Mouse (Mus musculus) cerebellum, postnatal 4 days (tissue): ENCODE data around the gene Gli2.

Source experiments
- DNase-seq, 2 experiments: peaks; one replicate each; pipeline ENCODE4 v3.0.0; 2022; ENCODE audit warnings: low spot score in 2 of 2, mixed read lengths in 1 of 2

The Gli2 gene

DNA sequence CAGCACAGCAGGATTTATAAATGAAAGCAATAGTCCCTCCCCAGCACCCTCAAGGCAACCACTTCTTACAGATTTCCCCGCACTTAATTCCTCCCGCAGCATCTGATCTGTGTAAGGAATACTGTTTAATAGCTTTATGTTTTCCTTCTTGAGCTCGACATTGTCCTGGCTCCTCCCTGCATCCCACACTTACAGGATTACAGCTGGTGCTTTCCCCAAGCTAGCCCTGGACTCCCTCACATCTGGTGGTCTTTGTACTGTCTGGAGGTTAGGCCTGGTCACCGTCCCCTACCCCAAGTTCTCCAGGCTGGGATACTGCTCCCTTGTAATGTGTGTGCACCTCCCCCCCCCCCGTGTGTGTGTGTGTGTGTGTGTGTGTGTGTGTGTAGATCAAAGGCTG, 101.1 kb downstream of the Gli2 start:
- no peak for DNase-seq

DNA sequence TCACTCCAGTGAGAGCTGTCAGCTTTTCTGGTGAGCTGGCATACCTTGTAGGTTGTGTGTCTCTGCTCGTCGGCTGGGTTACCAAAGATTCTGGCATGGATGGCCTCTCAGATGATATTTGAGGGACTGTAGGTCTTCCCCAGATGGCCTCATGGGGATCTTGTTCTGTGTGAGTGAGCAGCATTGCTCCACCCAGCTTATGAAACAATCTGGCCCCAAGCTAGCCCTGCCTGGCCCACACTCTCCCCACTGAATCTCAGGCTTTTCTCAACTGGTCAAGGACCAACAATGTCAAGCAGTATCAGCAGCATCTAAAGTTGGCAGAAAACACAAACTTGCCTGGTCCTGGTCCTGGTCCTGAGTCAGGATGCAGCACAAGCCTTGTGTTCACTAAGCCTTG, 105.0 kb downstream of the Gli2 start:
- DNase-seq = no peak

DNA sequence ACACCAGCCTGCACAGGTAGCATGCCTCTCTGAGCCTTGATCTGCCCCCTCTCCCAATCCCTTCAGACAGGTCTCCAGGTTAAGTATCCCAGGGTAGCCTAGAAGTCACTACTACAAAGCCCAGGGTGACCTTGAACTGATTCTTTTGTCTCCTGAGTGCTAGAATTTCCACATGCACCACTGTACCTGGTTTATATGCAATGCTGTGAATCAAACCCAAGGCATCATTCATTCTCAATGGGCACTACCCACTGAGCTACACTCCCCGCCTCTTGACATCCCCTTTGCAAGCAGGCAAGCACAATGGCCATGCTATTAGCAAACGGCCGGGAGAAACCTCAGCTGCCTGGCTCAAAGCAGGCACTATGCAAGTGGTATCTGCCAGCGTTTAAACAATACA, 106.2 kb downstream of the Gli2 start:
- no peak for DNase-seq

DNA sequence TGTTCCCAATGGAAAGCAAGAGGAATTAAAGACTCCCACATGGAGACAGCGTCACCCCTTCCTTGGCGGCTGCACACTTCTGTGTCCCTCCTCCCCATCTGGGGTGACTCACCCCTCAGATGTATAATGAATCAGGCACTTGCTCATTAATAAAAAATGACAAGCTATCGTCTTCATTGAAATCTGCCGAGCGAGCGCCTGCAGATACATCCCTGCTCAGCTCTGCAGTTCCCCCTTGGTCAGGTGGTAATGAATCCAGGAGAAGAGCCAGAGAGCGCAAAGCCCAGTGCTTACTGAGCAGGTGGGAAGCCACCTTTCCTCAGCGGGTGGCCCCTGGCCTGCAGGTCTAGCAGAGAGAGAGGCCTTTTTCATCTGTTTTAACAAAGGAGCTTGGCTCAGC, 112.1 kb downstream of the Gli2 start:
- DNase-seq = no peak

DNA sequence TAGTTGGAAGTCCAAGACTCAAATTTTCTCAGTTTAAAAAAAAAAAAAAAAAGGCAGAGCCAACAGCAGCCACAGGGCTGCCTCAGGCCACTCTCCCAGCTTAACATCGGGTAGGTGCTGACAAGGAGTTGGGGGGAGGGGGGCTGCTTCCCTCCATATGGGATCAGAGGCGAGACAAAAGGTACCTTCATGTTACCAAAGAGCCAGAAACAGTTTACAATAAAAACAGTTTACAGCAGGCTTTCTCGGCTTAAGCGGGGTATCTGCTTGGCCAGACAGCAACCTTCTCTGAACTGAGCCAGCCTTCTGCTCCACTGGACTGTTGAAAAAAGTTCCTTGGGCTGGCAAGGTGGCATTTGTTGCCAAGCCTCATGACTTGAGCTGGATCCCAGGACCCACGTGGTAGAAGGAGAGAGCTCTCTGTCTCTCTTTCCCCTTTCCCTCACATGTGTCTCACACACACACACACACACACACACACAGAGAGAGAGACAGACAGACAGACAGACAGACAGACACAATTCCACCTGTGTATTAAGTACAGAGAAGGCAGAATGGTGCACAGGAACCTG, 113.1 kb downstream of the Gli2 start:
- DNase-seq = no peak

DNA sequence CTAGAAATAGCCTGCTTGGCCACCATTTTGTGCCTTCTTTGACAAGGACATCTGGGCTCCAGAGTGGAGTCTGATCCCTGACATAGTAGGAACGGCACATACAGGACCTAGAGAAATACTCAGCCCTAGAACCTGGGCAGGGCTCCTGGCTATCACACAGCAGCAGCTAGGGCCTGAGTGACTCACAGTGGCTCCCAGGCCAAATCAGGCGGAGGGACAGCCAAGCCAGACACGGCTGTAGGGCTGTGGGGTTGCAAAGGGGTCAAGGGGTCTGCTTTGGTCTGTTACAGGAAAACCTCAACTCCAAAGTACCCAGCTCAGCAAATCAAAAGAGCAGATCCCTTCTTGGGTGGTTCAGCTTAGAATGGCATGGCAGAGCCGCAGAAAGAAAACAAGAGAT, 115.2 kb downstream of the Gli2 start:
- DNase-seq = no peak

DNA sequence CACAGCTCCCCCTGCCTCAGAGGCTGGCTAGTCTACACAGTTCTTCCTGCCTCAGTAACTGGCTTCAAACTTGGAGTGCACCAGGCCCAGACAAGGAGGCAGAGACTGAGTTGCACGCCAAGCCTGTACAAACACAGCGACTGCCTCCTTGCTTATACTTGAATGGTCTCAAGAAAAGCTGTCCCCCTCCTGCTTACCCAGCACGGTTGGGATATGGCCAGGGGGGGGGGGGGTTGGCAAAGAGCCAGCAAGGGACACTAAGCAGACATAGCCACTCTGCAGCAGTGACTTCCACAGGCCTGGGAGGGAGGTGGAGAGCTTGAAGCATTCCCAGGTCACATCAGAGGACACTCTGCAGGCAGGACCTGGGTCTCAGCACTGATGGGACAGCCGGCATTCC, 117.3 kb downstream of the Gli2 start:
- DNase-seq = no peak

DNA sequence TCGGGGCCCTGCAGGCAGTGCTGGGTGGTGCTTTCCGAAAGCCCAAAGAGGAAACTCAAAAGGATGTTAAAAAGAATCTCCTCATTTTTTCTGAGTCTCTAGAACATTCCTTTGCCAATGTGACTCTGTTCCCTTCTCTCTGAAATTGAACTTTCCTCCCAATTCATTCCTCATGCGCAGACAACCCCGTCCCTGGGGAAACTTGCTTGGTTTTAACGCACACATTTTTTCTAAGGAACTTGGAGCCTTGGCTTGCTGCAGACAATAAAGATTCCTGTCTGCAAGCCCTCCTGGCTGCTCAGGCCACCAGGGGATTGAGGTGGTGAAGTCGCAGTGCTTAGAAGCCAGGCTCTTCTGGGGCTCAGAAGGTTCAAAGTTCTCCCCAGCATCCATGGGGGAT, 117.9 kb downstream of the Gli2 start:
- DNase-seq = no peak

DNA sequence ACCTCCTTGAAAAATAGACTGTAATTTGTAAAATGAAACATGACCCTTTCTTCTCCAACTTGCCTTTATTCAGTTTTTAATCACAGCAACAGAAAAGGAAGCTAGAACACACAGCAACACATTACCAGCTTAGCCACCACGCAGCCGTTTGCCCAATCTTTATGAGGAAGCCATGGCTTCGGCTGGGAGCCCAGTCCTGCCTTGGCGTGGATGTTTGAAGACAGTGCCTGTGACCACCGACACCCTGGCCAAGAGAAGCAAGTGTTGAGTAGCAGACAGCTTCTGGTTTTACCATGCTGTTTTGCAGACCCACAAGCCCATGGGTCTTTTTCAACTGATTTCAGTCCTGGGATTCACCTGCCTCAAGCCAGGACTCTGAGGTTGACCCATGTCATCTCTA, 121.3 kb downstream of the Gli2 start:
- no peak for DNase-seq

DNA sequence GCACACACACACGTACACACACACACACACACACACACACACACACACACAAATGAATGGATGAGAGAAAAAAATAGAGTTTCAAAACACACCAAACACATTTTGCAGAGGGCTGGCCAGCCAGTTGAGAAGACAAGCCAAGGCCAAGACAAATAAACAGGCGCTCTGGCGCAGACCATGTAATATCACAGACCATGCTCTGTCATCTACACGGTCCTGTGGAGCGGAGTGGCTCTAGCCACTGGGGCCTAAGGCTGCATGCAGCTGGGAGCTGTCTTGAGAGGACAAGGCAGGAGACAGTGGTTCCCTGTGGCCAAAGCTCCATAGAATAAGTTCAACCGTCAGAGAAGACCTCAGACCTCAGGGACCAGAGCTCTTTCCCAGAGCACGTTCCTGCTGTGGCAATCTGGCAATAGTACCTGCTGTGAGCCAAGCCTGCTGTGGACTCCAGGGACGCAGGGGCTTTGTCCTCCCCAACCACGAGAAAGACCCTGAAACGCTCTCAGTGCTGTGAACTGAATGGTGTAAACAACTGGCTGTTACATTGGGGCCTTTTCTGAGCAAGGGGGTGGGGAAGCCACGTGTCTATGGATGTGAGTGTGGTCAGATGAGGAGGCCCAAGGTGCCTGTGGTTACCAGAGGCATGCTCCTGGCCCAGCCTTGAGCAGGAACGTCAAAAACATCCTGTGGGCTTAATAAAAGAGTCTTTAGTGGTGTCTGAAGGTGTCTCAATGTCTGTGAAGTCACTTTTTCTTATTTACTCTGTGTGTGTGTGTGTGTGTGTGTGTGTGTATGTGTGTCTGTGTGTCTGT, 125.7 kb downstream of the Gli2 start:
- DNase-seq = no peak

DNA sequence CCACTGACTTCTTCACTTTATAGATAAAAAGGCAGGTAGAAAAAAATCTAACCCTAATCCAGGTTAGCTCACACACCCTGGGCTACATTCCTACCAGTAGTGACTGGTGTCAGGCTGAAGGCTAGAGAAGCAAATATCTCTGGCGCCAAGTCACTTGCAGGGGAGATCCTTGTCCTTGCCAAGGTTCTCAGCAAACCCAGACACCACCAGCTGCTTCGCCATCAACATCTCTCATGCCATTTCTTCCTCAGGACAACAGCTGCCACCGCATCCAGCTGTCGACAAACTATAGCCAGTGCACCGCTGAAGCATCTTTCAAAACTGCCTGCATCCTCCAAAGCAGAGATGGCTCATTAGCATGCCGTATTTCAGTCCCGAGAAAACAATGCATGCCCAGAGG, 126.9 kb downstream of the Gli2 start:
- peak in 1 of 2 experiments; percentile 33 for DNase-seq

DNA sequence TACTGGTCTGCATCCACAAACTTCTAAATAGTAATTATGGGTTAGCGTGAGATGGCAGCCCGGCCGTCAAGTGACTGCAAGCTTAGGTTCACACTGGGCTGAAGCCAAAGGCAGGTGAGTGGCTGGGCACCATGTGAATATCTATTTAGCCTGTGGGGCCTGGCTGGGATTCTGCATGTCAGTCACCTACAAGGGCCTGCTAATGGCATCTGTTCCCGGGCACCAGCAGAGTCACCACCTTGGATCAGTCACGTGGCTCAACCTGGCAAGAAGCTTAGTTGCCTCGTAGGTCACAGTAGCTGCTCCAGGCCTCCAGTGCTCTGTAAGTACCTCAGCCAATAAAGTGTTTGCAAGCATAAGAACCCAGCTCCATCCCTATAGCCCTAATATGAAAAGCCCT, 131.2 kb downstream of the Gli2 start:
- no peak for DNase-seq

DNA sequence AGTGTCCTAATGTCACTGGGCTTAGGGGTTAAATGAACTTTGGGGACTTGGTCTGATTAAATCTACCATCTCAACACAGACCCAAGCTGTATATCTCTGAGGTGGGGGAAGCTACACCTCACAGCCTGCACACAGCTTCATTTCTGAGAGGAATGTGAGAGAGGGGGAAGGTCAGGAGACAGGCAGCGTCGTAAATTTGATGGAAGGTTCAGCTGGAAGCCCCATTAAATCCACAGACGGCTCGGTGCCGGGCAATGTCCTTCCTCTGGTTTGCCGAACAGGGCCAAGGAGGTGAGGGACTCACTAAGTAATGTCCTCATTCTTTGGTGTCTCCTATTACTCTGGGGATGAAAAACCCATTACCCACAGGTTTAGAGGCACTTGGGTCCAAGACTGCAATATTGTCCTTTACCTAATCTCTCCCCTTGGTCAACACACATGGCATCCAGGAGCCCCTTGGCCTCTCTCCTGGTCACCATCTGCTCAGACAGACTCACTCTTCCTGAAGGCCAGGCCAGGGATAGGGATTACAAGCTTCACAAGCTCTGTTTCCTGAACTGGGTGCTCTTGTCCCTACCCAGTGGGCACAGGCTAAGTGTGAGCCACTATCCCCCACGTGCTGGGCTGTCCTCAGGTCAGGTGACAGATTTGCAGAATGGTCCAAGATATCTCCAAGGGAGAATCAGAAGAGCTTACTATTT, 135.7 kb downstream of the Gli2 start:
- no peak for DNase-seq

DNA sequence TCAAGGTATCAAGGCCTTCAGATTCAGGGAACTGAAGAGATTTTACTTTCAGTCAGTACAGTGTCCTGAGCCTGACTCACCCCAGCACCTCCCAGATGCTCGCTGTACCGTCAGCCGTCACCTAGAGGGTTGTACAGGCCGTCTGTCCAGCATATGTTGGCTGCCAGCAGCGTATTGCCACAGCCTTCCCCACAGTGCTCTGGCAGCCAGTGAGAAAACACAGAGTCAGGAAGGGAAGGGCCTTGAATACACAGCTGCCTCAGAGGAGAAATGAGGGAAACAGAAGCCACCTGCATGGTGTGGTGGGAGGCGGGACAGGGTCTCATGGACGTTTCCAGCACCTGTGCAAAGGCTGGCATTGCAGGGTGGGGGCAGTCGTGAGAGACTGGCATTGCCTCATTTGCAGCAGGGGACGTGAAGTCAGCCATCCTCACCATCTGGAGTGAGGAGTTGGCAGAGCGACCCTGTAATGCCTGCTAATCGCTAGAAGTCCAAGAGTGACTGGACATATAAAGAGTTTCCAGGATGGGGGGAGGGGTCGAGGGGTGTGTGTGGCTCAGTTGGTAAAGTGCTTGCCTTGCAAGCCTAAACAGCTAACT, 136.8 kb downstream of the Gli2 start:
- DNase-seq = peak in 1 of 2 experiments; percentile 64

DNA sequence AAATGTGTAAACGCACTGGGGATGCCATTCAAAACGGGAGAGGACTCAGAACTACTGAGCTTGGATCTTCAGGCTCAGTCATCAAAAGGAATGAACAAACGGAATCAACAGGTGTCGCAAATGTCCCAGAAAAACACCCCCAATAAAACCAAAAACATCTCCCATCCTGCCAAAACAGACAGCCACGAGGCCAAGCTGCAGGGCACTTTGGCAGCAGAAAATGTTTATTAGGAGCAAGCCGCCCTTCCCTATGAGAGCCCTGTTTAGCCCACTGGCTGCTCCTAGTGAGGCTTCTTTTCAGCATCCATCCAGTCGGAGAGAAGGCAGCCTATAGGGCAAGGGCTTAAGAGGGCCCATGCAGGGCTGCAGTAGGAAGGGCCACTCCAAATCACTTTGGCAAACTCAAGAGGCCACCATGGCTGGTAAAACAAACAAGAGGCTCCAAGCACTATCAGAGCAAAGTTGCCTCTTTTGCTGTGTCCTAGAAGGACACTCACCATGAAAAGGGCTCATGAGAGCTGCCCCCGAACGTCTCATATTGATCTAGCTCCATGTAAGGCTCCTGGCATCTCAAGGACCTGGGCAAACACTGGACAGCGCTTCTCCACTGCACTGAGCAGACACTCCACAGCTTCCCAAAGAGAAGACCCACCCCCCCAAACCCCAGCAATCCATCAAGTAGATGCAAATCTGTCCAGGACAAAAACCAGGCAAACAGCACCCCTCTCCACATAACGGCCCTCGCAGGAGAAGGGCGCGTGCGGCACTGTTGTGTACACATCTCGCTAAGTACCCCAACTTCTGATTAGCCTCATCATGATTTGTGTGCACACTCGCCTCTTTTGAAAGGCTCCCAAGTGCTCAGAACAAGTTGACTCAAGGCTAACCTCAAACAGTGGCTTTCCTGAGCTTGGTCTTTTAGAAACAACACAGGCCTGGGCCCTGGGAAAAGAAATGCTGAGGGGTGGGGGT, 139.7 kb downstream of the Gli2 start:
- DNase-seq = no peak

DNA sequence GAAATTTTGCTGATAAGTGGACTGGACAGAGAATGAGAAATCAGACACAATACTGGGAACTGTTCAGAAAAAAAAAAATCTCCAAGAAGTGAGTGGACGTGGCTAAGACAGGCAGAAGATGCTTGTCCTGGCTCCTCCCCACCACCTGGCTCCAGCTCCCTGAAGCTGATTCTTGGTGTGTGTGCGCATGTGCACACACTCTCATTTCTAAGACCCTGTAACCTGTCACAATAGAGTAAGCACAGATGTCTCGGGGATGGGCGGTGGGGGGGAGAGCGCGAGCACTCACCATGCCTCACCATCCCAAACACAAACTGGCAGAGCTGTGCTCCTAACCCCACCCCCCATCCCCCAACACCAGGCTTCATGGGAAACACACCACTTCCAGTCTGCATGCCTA, 140.5 kb downstream of the Gli2 start:
- DNase-seq = no peak

DNA sequence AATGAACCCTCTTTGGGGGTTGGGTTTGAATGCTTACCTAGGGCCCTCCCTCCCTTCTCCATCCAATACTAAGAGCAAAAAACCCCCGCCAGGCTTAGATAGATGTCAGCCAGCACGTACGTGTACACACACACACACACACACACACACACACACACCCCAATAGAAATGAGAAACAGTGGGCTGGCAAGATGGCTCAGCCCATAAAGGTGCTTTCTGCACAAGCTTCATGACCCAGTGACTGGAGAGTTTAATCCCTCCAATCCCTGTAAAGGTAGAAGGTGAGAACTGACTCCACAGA, 142.0 kb downstream of the Gli2 start:
- DNase-seq = no peak

DNA sequence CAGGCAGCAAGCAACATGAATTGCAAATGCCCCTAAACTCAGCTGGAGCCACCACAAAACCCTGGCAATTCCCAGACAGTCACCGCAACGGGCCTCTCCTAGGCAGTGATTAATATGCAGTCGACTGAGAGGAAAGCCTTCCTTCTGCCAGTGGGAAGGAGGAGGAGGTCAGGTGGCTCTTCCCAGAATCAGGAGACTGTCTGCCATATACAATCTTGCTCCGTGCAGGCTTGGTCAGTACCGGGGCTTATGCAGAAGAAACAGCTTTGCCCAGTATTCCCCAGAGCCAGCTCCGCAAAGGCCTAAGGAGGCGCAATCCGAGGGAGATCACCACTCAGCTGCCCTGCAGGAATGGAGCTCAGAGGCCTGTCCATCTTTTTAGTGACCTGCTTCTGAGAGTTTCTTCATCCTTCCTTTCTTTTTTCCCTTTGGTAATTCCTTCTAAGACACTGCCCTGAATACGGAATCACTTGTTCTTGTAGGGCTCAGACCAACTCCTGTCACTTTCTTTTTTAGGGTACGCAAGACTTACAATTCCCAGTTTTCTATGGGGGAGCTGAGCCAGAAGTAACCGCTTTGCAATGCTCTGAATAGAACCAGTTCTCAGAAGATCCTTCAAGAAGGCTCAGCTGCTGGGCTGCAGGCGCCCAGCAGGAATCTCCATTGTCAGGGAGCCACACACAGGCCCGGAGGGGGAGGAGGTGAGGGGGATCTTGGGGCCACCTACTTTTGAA, 142.6 kb downstream of the Gli2 start:
- peak in 1 of 2 experiments; percentile 30 for DNase-seq

DNA sequence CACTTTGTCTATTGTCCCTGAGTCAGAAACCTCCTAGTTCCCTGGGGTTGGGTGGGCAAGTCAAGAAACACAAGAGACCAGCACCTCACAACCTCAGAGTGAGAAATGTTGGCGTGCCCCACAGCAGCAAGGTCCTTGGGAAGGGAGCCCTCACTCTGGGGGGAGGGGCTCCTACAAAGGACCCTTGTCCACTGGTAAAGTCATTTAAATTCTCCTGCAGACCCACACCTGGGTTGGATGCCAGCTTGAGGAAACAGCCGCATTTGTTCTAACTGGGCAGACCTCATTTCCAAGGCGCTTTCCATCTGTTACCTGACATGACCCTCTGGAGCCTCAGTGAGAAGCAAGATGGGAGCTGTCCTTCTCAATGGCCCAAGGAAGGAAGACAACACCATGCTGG, 144.4 kb downstream of the Gli2 start:
- no peak for DNase-seq

DNA sequence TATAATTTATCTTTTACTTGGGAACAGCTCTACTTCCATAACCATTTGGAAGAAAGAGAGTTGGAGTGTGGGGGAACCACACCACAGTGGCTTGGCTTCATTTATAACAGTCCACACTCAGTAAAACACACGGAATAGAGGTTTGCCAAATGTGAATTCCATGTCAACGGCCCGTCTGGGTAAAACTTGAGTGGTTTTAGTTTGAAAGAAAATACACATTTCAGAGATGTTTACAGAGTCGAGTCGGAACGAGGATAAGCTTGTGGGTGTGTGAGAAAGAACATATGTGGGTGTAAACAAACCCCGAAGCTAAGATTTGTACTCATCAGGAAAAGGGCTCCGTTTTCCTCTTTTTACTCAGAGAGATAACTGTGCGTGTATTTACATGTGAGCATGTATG, 145.8 kb downstream of the Gli2 start:
- DNase-seq = no peak

DNA sequence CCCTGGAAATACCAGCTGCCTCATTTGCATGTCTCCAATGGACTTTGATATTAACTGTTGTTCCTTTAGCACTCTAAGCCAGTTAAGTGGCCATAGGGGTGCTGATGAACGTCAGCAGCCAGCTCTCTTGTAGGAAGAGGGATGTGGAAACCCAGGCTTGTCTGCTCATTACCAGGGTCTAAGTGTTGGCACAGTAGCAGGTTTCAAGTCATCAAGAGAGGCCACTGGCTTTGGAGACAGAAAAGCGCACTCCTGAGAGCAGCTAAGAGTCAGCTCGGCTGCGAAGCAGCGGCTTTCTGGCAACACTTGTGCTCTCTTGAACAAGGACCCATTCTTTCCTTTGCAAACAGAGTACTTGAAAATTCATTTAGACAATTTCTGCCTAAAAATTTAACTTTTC, 148.1 kb downstream of the Gli2 start:
- no peak for DNase-seq
